Mouse (Mus musculus) midbrain, postnatal 0 days (tissue): ENCODE data around the gene Ecpas. TPM values are rescaled to one million over a fixed set of nuclear protein-coding genes. Genes with fewer than 3 reads are reported as not detected.
A peak's percentile ranks its signal among the peaks of the same experiment; 100 is the strongest.

ENCODE experiments used
- ATAC-seq: fragments of 200-750 bp; cut with Nextera tagmentation; 2 replicates; pipeline ENCODE4 v1.8.0; 2017; ENCODE audit warnings: moderate number of reproducible peaks, mild to moderate bottlenecking, moderate TSS enrichment, moderate library complexity; ENCODE audit not compliant: low FRiP score
- DNase-seq: peaks from one replicate; pipeline ENCODE4 v3.0.0-alpha.2; 2015; ENCODE audit warnings: low spot score
- H3K27ac ChIP-seq: fragments of 300-500 bp; sonication (generic); 2 replicates; pipeline ENCODE4 v1.5.1; 2014; ENCODE audit warnings: low read depth, mild to moderate bottlenecking, low read length, mixed read lengths
- H3K27me3 ChIP-seq: fragments of 300-500 bp; sonication (generic); 2 replicates; pipeline ENCODE4 v1.6.1; 2014; ENCODE audit warnings: low read length, control low read depth, mixed read lengths; ENCODE audit not compliant: insufficient read depth
- H3K36me3 ChIP-seq: fragments of 300-500 bp; sonication (generic); 2 replicates; pipeline ENCODE4 v1.6.1; 2014; ENCODE audit warnings: low read length, control low read depth, mixed read lengths; ENCODE audit not compliant: insufficient read depth
- H3K4me1 ChIP-seq: fragments of 300-500 bp; sonication (generic); 2 replicates; pipeline ENCODE4 v1.6.1; 2014; ENCODE audit warnings: mild to moderate bottlenecking, control low read depth, antibody characterized with exemption, low read length, mixed read lengths; ENCODE audit not compliant: insufficient read depth
- H3K4me2 ChIP-seq: fragments of 300-500 bp; sonication (generic); 2 replicates; pipeline ENCODE4 v1.6.1; 2014; ENCODE audit warnings: low read depth, mild to moderate bottlenecking, low read length, mixed read lengths; ENCODE audit not compliant: poor library complexity, severe bottlenecking
- H3K4me3 ChIP-seq: fragments of 300-500 bp; sonication (generic); 2 replicates; pipeline ENCODE4 v1.5.1; 2014; ENCODE audit warnings: low read depth, mild to moderate bottlenecking, low read length, moderate library complexity
- H3K9ac ChIP-seq: fragments of 300-500 bp; sonication (generic); replicated peaks from 2 replicates; pipeline ENCODE4 v1.6.1; 2014; ENCODE audit warnings: mild to moderate bottlenecking, low read length, moderate library complexity, mixed read lengths; ENCODE audit not compliant: poor library complexity, severe bottlenecking
- H3K9me3 ChIP-seq: fragments of 300-500 bp; sonication (generic); 2 replicates; pipeline ENCODE4 v1.6.1; 2016; ENCODE audit warnings: low read length, control low read depth
- CTCF ChIP-seq: IDR thresholded peaks from 2 replicates; pipeline ENCODE4 v1.5.1; 2016; ENCODE audit warnings: antibody characterized with exemption, mild to moderate bottlenecking
- whole genome bisulfite sequencing: fragments of 180-500 bp; shearing (Covaris S2); extraction: QIAGEN DNeasy Blood & Tissue Kit; methylation state at CpG from one replicate; pipeline ENCODE4 v1.1.7; 2014; 5-methylcytosine and 5-hydroxymethylcytosine counted together
- polyA plus RNA-seq: library from polyadenylated mRNA; unstranded; fragments of >200 nt; fragmentation: Nextera tagmentation; extraction: Ambion mirVana; gene quantifications from 2 replicates; pipeline ENCODE4 v1.2.1, GENCODE M21; 2015
- total RNA-seq: library from RNA; depleted of rRNA; stranded (reverse); fragments of >200 nt; gene quantifications from 2 replicates; pipeline ENCODE4 v1.2.3, GENCODE M21; 2014

Ecpas gene
- total and polyA plus RNA-seq, 2 experiments from 2014 or later = 36.8 to 64.8 TPM

GRCm38 (mm10) chr4:58915081-58915826 is 2.7 kb upstream of the Ecpas start:
- 77% methylated on average over 8 of the region's 8 CpGs for WGBS

GRCm38 (mm10) chr4:58913336-58914026 is 932 bp upstream of the Ecpas start:
- H3K9me3 ChIP-seq = no peaks in the 10 kb centered on the region
- DNase-seq (no peak), ATAC-seq (no peak)
- no peak overlapping the region for H3K27ac ChIP-seq
- no peak for TF ChIP-seq CTCF
- H3K4me1 ChIP-seq = peaks cover 3% of the 10 kb centered on the region; the same call in 1 of the 2 replicates
- WGBS = 39% methylated on average over 3 of the region's 3 CpGs
- peak overlapping the region; percentile 90 for H3K4me3 ChIP-seq
- H3K27me3 ChIP-seq = no peaks in the 10 kb centered on the region
- no peaks in the 10 kb centered on the region for H3K36me3 ChIP-seq
- no peak overlapping the region for H3K9ac ChIP-seq
- peak overlapping the region; percentile 73 for H3K4me2 ChIP-seq

More at GRCm38 (mm10) chr4:58915081-58915826, 2.7 kb upstream of the Ecpas start:
- H3K27ac ChIP-seq = no peak overlapping the region
- TF ChIP-seq CTCF = no peak
- H3K4me1 ChIP-seq = peaks cover 3% of the 10 kb centered on the region; the same call in 1 of the 2 replicates
- no peaks in the 10 kb centered on the region for H3K9me3 ChIP-seq
- H3K27me3 ChIP-seq = no peaks in the 10 kb centered on the region
- no peaks in the 10 kb centered on the region for H3K36me3 ChIP-seq
- no peak overlapping the region for H3K4me3 ChIP-seq
- H3K4me2 ChIP-seq = no peak overlapping the region
- H3K9ac ChIP-seq = no peak overlapping the region
- DNase-seq (no peak), ATAC-seq (no peak)

- Histone ChIP-seq H3K9ac (peak overlapping the region; percentile 98), H3K27ac (peak overlapping the region; percentile 99), H3K4me1 (peaks cover 3% of the 10 kb centered on the region; the same call in 1 of the 2 replicates), H3K36me3 (no peaks in the 10 kb centered on the region), H3K4me3 (peak overlapping the region; percentile 90), H3K4me2 (peak overlapping the region; percentile 73), H3K9me3 (no peaks in the 10 kb centered on the region), H3K27me3 (no peaks in the 10 kb centered on the region)
- peak; percentile 86 for ATAC-seq
- TF ChIP-seq CTCF = no peak
- DNase-seq = peak; percentile 75
- under 1% methylated on average over 96 of the region's 126 CpGs for WGBS
Observed at GRCm38 (mm10) chr4:58911831-58912628, 519 bp downstream of the Ecpas start.

- ATAC-seq (peak; percentile 76), DNase-seq (peak; percentile 81)
- Histone ChIP-seq H3K36me3 (no peaks in the 10 kb centered on the region), H3K27me3 (no peaks in the 10 kb centered on the region), H3K9ac (peak overlapping the region; percentile 98), H3K27ac (peak overlapping the region; percentile 99), H3K4me2 (peak overlapping the region; percentile 73), H3K9me3 (no peaks in the 10 kb centered on the region), H3K4me1 (peaks cover 3% of the 10 kb centered on the region; the same call in 1 of the 2 replicates), H3K4me3 (peak overlapping the region; percentile 90)
- no peak for TF ChIP-seq CTCF
- under 1% methylated on average over 53 of the region's 56 CpGs for WGBS
Observed at GRCm38 (mm10) chr4:58911069-58911830, 1.3 kb downstream of the Ecpas start.
